Mouse (Mus musculus): Measurements from ENCODE around the gene Vsig8.

The Vsig8 gene

DNA sequence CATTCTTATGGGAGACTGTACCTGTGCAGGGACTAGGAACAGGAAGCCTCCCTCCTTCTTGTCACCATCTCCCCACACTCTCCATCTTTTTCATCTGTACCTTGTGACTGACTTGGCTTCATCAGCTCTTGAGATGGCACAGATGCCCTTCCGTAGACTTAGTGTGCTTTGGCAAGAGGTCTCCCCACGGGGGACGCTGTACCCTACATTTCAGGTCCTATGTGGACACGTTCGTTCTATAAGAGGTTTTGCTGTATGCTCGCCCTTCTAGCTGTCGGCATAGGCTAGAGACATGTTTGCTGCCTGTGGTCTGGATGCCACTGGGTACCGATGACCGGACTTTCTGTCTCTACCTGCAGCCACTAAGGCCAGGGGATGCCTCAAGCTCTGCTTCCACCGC is 28.3 kb upstream of the Vsig8 start:
- DNase-seq (ENCODE audit: low read depth in 1 of 2, low spot score in 2 of 2) = no peak

GRCm38 (mm10) chr1:172528701-172529100 is 27.0 kb upstream of the Vsig8 start:
- DNase-seq (ENCODE audit: low read depth in 1 of 2, low spot score in 2 of 2) = peak; percentile 64 to 86

DNA sequence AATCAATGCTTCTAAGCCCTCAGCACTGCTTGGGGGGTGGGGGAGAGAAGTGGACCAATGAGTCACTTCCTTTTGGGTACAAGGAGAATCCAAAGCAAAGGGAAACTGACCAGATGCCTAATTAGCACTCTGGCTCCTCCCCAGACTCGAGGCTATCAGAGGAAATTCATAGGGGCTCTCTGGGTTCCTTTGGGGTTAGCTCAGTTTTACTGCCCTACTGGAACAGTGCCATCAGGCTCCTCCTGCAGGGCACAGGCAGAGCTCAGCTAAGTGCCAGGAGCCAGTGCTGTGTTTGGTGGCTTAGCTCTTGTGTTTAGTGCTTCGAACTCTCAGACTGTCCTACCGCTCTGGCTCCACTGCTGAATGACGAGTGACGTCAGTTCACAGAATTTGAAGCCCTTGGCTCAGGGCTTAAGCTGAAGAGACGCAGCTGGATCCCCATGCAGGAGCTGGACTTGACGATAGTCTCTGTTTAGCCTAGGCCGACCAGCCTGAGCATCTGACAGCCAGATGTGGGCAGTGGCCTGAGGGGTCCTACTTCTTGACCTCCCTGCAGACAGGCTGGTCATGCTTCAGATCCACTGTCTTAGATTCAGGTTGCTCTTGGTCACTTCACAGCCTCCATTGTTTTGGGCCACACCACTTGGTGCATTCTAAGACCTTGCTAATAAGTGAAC is 25.1 kb upstream of the Vsig8 start:
- no peak for DNase-seq (ENCODE audit: low read depth in 1 of 2, low spot score in 2 of 2)

DNA sequence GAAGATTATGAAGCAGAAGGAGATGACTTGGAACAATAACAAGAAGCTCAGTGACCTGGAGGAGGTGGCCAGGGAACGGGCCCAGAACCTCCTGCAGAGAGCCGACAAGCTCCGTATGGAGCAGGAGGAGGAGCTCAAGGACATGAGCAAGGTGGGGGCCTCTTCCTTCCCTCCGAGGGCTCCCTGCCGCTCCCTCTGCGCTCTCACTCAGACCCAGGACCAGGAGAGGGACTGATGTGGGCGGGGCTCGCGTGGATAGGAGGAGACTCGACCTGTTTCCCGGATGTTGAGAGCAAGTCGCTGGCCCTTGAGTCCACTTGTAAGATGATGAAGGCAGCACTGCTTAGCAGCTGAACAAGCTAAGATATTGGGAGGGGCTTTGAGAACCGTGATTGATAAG is 23.2 kb upstream of the Vsig8 start:
- no peak for DNase-seq (ENCODE audit: low read depth in 1 of 2, low spot score in 2 of 2)

- no peak for DNase-seq (ENCODE audit: low read depth in 1 of 2, low spot score in 2 of 2)
These were observed 20.6 kb upstream of the Vsig8 start for GRCm38 (mm10) chr1:172535116-172535515.

GRCm38 (mm10) chr1:172539827-172540226 is 15.9 kb upstream of the Vsig8 start:
- no peak for DNase-seq (ENCODE audit: low read depth in 1 of 2, low spot score in 2 of 2)

DNA sequence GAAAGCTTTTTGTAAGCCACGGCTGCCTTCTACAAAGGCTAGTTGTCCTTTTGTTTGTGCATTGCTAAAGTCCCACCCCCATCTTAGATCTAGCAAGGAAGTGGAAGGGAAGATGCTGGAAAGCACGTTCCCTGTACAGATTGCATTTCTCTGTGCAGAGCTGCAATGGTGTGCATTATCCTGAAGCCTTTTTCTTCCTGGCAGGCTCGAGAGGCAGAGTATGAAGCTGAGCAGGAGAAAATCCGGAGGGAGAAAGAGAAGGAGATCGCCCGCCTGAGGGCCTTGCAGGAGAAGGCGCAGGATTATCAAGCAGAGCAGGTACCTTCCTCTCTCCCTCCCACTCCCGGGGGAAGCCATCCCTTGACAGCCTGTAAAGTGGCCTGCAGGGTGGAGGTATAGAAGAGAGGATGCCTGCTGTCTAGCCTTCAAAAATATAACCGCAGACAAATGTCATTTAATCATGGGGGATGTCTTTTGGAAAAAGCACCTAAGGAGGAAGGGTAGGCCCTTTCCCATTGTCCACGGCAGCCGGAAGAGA is 15.4 kb upstream of the Vsig8 start:
- DNase-seq (ENCODE audit: low read depth in 1 of 2, low spot score in 2 of 2) = no peak

DNA sequence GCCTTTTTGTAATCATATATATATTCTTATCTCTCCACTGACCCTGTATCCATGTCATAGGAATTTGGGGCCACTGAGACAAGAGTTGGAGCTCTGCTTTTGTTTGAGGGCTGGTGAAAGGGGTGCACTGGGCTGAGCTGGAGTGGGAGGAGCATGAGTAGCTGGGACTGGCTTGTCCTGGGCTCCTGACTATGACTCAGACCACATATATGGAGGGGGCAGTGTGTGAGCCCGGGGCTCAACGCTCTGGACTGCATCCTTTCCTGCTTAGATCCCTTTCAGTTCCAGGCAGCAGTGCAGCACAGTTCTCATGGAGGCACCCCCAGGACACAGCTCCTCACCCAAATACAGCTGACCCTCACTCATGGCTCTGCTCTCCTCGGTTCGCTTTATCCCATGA is 9.7 kb upstream of the Vsig8 start:
- DNase-seq (ENCODE audit: low read depth in 1 of 2, low spot score in 2 of 2) = no peak

- no peak for DNase-seq (ENCODE audit: low read depth in 1 of 2, low spot score in 2 of 2)
These were observed 7.2 kb upstream of the Vsig8 start for GRCm38 (mm10) chr1:172548501-172548900.

GRCm38 (mm10) chr1:172549314-172549713 is 6.4 kb upstream of the Vsig8 start:
- DNase-seq (ENCODE audit: low read depth in 1 of 2, low spot score in 2 of 2) = no peak

- DNase-seq (ENCODE audit: low read depth in 1 of 2, low spot score in 2 of 2) = no peak
These were observed 6.0 kb upstream of the Vsig8 start for GRCm38 (mm10) chr1:172549717-172550116.

GRCm38 (mm10) chr1:172550551-172550951 is 5.2 kb upstream of the Vsig8 start:
- peak; percentile 21 to 48 for DNase-seq (ENCODE audit: low read depth in 1 of 2, low spot score in 2 of 2)

GRCm38 (mm10) chr1:172551009-172551408 is 4.7 kb upstream of the Vsig8 start:
- DNase-seq (ENCODE audit: low read depth in 1 of 2, low spot score in 2 of 2) = no peak

DNA sequence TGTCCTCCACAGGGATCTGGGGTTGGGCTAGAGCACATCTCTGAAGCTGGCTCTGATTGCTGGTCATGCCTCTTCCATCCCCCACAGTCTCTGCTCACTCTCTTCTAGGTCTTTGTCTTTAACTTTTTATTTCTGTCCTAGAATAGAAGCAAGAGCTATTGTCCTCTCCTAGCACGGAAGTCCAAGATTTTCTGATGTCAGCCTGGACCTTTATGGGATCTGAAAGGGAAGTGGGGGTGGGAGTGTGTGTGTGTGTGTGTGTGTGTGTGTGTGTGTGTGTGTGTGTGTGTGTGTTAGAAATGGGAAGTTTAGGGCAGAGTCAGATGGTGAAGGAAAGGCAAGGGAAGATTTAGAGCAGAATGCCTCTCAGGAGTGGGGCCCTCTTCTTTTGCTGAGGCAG is 3.1 kb upstream of the Vsig8 start:
- DNase-seq (ENCODE audit: low read depth in 1 of 2, low spot score in 2 of 2) = no peak

- peak in 1 of 2 experiments; percentile 46 for DNase-seq (ENCODE audit: low read depth in 1 of 2, low spot score in 2 of 2)
These were observed 7.1 kb downstream of the Vsig8 start for GRCm38 (mm10) chr1:172562641-172563464.

- DNase-seq (ENCODE audit: low read depth in 1 of 2, low spot score in 2 of 2) = no peak
These were observed 7.7 kb downstream of the Vsig8 start for GRCm38 (mm10) chr1:172563465-172563828.

DNA sequence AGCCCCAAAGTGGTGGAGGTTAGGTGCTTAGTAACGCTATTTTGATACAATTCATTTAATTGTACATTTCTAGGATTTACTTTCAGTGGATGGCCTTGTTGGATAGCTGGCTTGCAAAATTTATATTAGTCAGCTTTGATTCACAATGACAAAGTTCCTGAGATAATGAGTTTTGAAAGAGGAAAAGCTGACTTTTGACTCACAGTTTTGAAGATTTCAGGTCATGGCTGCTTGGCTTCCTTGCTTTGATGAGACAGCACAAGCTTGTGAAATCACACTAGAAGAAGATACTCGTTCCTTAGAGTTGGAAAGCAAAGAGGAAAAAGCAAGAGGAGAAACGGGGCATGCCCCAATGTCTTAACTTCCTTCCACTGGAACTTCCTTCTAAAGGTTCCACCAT is 10.4 kb downstream of the Vsig8 start:
- DNase-seq (ENCODE audit: low read depth in 1 of 2, low spot score in 2 of 2) = no peak

- DNase-seq (ENCODE audit: low read depth in 1 of 2, low spot score in 2 of 2) = no peak
These were observed 12.0 kb downstream of the Vsig8 start for GRCm38 (mm10) chr1:172567758-172568157.

GRCm38 (mm10) chr1:172580116-172580515 is 24.4 kb downstream of the Vsig8 start:
- DNase-seq (ENCODE audit: low read depth in 1 of 2, low spot score in 2 of 2) = no peak

- no peak for DNase-seq (ENCODE audit: low read depth in 1 of 2, low spot score in 2 of 2)
These were observed 26.7 kb downstream of the Vsig8 start for GRCm38 (mm10) chr1:172582436-172582835.

- no peak for DNase-seq (ENCODE audit: low read depth in 1 of 2, low spot score in 2 of 2)
These were observed 28.5 kb downstream of the Vsig8 start for GRCm38 (mm10) chr1:172584271-172584670.

DNA sequence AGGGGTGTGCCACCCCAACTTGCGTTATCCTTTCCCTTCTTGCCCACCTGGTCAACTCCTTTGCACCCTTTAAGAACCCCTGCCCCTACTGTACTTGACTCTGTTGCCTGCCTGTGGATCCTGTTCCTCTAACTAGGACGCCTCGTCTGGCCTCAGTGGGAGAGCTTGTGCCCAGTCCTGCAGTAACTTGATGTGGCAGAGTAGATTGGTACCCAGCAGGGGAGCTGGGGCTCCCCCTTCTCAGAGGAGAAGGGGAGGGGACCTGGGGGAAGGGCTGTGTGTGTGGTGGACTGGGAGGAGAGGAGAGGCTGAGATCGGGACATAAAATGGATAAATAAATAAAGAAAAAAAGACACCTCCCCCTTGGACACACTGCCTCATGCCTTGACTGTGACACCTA is 29.3 kb downstream of the Vsig8 start:
- DNase-seq (ENCODE audit: low read depth in 1 of 2, low spot score in 2 of 2) = no peak
